Mouse (Mus musculus): ENCODE measurements at regions not wholly inside any gene's neighbourhood (a gene's known extent, or its start where the extent isn't known, plus 50 kb on each side); places are given as distances from the start of the nearest gene placed in this dataset.

DNA sequence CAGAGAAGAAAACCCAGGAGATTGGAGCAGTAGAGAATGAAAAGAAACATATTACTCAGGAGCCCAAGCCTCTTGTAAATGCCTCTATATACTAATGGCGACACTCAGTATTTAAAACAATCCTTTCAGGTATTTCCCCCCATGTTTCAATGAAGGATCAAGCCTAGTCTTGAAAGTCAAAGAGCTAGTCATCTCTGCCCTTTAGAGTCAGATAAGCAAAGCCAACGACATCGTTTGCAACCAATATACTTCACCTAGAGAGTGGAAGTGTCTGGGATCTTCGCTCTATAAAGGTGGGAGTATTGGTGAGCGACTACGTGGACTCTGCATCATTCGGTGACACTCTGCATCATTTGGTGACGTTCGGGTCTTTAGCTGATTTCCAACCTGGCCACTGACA, 401.8 kb upstream of the Adgrl2 start:
- H3K79me2 ChIP-seq (ENCODE audit: control insufficient read depth, insufficient read depth, low read length) = no peaks in the 10 kb centered on the region
- no peak overlapping the region for H3K27ac ChIP-seq (replicated peaks; ENCODE audit: insufficient read depth, low read depth, low read length)
- TF ChIP-seq CTCF (IDR thresholded peaks at IDR 0.05; ENCODE audit: low read depth, low read length) (no peak), POLR2A (IDR thresholded peaks at IDR 0.05; ENCODE audit: extremely low read depth, insufficient read depth, low read length) (no peak)
- no peak for DNase-seq (ENCODE audit: extremely low read depth, low read depth, low spot score)
- no peak overlapping the region for H3K9ac ChIP-seq (ENCODE audit: low read depth, low read length)
- no peaks in the 10 kb centered on the region for H3K27me3 ChIP-seq (ENCODE audit: control insufficient read depth, insufficient read depth, low read length)
- no peak overlapping the region for H3K4me3 ChIP-seq (ENCODE audit: insufficient read depth, low read depth, low read length)
- WGBS = 93% methylated on average over 9 of the region's 9 CpGs
- no peaks in the 10 kb centered on the region for H3K4me1 ChIP-seq (ENCODE audit: control insufficient read depth, insufficient read depth, low read length)
- no peaks in the 10 kb centered on the region for H3K36me3 ChIP-seq (ENCODE audit: control insufficient read depth, insufficient read depth, low read length)

DNA sequence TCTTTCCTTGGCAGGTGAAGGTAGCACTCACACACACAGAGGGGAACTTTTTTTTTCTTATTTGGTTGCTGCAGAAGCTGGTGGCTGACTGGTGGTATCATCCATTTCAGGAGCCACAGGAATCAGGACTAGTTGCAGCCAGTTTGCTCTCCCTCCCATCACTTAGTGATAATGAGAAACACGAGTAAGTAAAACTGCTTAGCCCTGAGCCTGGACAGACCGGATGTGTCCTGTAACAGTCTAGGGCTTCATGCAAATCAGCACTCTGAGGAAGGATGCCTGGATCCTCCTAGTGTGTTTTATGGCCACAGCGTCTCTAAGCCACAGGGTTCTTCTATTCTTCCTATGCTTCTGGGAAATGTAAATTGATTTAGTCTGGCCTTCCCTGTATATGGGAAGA, 397.2 kb upstream of the Adgrl2 start:
- Histone ChIP-seq H3K27ac (replicated peaks; ENCODE audit: insufficient read depth, low read depth, low read length) (no peak overlapping the region), H3K9ac (ENCODE audit: low read depth, low read length) (no peak overlapping the region), H3K4me3 (ENCODE audit: insufficient read depth, low read depth, low read length) (no peak overlapping the region), H3K4me1 (ENCODE audit: control insufficient read depth, insufficient read depth, low read length) (no peaks in the 10 kb centered on the region), H3K79me2 (ENCODE audit: control insufficient read depth, insufficient read depth, low read length) (no peaks in the 10 kb centered on the region), H3K36me3 (ENCODE audit: control insufficient read depth, insufficient read depth, low read length) (no peaks in the 10 kb centered on the region), H3K27me3 (ENCODE audit: control insufficient read depth, insufficient read depth, low read length) (no peaks in the 10 kb centered on the region; the same call in 1 of the 2 replicates)
- DNase-seq (ENCODE audit: extremely low read depth, low read depth, low spot score) = no peak
- 34% methylated on average over 3 of the region's 3 CpGs for WGBS
- no peak for TF ChIP-seq POLR2A (IDR thresholded peaks at IDR 0.05; ENCODE audit: extremely low read depth, insufficient read depth, low read length)
- TF ChIP-seq CTCF (IDR thresholded peaks at IDR 0.05; ENCODE audit: low read depth, low read length) = no peak

DNA sequence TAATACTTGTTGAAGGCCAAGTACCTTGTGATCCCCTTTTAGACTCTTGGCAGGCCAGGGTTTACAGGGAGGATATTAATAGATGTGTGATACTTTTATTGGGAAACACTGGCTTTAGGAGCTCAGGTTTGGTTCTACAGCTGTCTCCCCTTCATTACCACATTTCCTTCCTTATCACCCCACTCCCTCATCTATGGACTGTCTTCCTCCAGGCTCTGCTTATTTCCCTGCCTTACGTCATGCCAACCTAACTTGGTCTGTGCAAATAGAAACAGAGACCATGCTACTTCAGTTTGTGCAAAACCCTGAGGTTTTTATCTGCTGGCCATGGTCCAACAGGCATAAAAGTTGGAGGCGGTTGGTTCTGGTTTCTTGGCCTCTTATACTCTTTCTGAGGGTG, 395.7 kb upstream of the Adgrl2 start:
- TF ChIP-seq POLR2A (IDR thresholded peaks at IDR 0.05; ENCODE audit: extremely low read depth, insufficient read depth, low read length) (no peak), CTCF (IDR thresholded peaks at IDR 0.05; ENCODE audit: low read depth, low read length) (no peak)
- H3K27ac ChIP-seq (replicated peaks; ENCODE audit: insufficient read depth, low read depth, low read length) = no peak overlapping the region
- H3K4me3 ChIP-seq (ENCODE audit: insufficient read depth, low read depth, low read length) = no peak overlapping the region
- H3K4me1 ChIP-seq (ENCODE audit: control insufficient read depth, insufficient read depth, low read length) = no peaks in the 10 kb centered on the region
- H3K36me3 ChIP-seq (ENCODE audit: control insufficient read depth, insufficient read depth, low read length) = no peaks in the 10 kb centered on the region
- no peaks in the 10 kb centered on the region; the same call in 1 of the 2 replicates for H3K27me3 ChIP-seq (ENCODE audit: control insufficient read depth, insufficient read depth, low read length)
- no peak for DNase-seq (ENCODE audit: extremely low read depth, low read depth, low spot score)
- WGBS = 84% methylated on average over 2 of the region's 2 CpGs
- no peak overlapping the region for H3K9ac ChIP-seq (ENCODE audit: low read depth, low read length)
- no peaks in the 10 kb centered on the region for H3K79me2 ChIP-seq (ENCODE audit: control insufficient read depth, insufficient read depth, low read length)

DNA sequence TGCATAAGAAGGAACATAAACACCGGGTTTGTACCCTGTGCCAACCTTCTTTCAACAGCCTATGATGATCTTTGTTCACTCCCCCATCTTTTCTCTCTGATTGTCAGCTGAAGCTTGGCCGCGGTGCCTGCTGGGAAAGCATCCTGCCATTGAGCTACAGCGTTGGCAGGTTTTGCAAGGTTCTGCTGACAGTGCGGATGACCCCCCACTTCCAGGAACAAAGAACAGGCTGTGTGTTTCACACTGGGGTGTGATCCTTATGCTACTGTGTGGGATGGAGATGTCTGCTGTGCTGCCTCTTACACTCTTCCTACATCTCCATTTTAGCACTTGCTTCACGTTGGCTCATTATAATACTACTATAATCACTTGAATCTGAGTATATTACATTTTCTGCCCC, 395.0 kb upstream of the Adgrl2 start:
- H3K27me3 ChIP-seq (ENCODE audit: control insufficient read depth, insufficient read depth, low read length) = no peaks in the 10 kb centered on the region; the same call in 1 of the 2 replicates
- H3K4me1 ChIP-seq (ENCODE audit: control insufficient read depth, insufficient read depth, low read length) = no peaks in the 10 kb centered on the region
- H3K36me3 ChIP-seq (ENCODE audit: control insufficient read depth, insufficient read depth, low read length) = no peaks in the 10 kb centered on the region
- TF ChIP-seq CTCF (IDR thresholded peaks at IDR 0.05; ENCODE audit: low read depth, low read length) (no peak), POLR2A (IDR thresholded peaks at IDR 0.05; ENCODE audit: extremely low read depth, insufficient read depth, low read length) (no peak)
- H3K4me3 ChIP-seq (ENCODE audit: insufficient read depth, low read depth, low read length) = no peak overlapping the region
- no peak overlapping the region for H3K27ac ChIP-seq (replicated peaks; ENCODE audit: insufficient read depth, low read depth, low read length)
- 60% methylated on average over 6 of the region's 6 CpGs for WGBS
- no peak overlapping the region for H3K9ac ChIP-seq (ENCODE audit: low read depth, low read length)
- no peaks in the 10 kb centered on the region for H3K79me2 ChIP-seq (ENCODE audit: control insufficient read depth, insufficient read depth, low read length)
- no peak for DNase-seq (ENCODE audit: extremely low read depth, low read depth, low spot score)

DNA sequence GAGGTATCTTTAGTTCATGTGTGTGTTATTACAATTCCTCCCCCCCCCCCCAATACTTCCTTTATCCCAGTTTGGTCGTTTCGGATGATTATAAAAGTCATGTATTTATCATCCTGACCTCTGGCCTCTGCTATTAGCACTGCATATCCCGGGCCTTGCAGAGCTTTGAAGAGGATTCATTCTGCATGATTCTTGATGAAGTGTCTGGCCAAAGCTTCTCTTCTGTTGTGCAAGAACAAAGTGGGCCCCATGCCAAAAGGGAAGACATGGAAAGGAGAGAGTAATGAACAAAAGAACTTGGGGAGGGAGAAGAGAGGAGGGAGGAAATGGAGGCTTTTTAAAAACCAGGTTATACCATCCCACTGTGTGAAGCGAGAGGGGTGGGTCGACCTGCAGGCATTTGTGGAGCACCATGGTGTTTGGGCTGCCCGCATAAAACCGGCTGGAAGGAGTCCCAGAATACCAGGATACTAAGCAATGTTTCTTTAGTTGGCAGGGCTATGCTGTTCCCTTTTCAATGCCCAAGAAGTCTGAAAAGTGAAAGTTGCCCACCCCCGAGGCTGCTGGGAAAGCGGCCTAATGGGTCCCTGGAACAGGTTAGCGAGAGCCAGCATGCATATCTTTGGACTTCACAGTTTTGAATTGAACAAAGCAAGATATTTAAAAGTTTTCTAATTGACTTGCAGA, 391.3 kb upstream of the Adgrl2 start:
- DNase-seq (ENCODE audit: extremely low read depth, low read depth, low spot score) = peak; percentile 29
- TF ChIP-seq CTCF (IDR thresholded peaks at IDR 0.05; ENCODE audit: low read depth, low read length) (no peak), POLR2A (IDR thresholded peaks at IDR 0.05; ENCODE audit: extremely low read depth, insufficient read depth, low read length) (no peak)
- Histone ChIP-seq H3K4me3 (ENCODE audit: insufficient read depth, low read depth, low read length) (no peak overlapping the region), H3K4me1 (ENCODE audit: control insufficient read depth, insufficient read depth, low read length) (no peaks in the 10 kb centered on the region), H3K27ac (replicated peaks; ENCODE audit: insufficient read depth, low read depth, low read length) (no peak overlapping the region), H3K36me3 (ENCODE audit: control insufficient read depth, insufficient read depth, low read length) (no peaks in the 10 kb centered on the region), H3K79me2 (ENCODE audit: control insufficient read depth, insufficient read depth, low read length) (no peaks in the 10 kb centered on the region), H3K9ac (ENCODE audit: low read depth, low read length) (no peak overlapping the region), H3K27me3 (ENCODE audit: control insufficient read depth, insufficient read depth, low read length) (no peaks in the 10 kb centered on the region; the same call in 1 of the 2 replicates)
- WGBS = 76% methylated on average over 10 of the region's 10 CpGs

DNA sequence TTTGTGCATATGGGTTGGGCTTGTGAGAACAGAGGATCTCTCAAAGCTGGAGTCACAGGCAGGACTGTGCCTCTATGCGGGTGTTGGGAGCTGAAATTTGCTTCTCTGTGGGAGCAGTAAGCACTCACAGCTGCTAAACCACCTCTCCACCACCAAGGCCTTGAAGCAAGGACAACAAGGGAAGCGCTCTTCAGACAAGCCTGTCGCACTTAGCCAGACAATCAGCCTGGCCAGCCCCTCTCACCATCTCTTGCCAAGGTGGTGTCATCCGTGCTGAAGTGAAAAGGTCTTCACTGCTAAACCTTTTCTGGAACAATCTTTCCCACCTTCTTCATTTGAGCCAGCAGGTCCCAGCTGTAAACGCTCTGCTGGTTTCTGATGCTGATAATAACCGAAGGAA, 390.7 kb upstream of the Adgrl2 start:
- no peak overlapping the region for H3K9ac ChIP-seq (ENCODE audit: low read depth, low read length)
- TF ChIP-seq POLR2A (IDR thresholded peaks at IDR 0.05; ENCODE audit: extremely low read depth, insufficient read depth, low read length) (no peak), CTCF (IDR thresholded peaks at IDR 0.05; ENCODE audit: low read depth, low read length) (no peak)
- no peak overlapping the region for H3K27ac ChIP-seq (replicated peaks; ENCODE audit: insufficient read depth, low read depth, low read length)
- WGBS = 73% methylated on average over 6 of the region's 6 CpGs
- H3K4me1 ChIP-seq (ENCODE audit: control insufficient read depth, insufficient read depth, low read length) = no peaks in the 10 kb centered on the region
- H3K36me3 ChIP-seq (ENCODE audit: control insufficient read depth, insufficient read depth, low read length) = no peaks in the 10 kb centered on the region
- no peaks in the 10 kb centered on the region for H3K79me2 ChIP-seq (ENCODE audit: control insufficient read depth, insufficient read depth, low read length)
- no peak for DNase-seq (ENCODE audit: extremely low read depth, low read depth, low spot score)
- H3K27me3 ChIP-seq (ENCODE audit: control insufficient read depth, insufficient read depth, low read length) = no peaks in the 10 kb centered on the region; the same call in 1 of the 2 replicates
- no peak overlapping the region for H3K4me3 ChIP-seq (ENCODE audit: insufficient read depth, low read depth, low read length)
